Mouse (Mus musculus) liver, adult 2 months (tissue): ENCODE measurements at regions not wholly inside any gene's neighbourhood (a gene's known extent, or its start where the extent isn't known, plus 50 kb on each side); places are given as distances from the start of the nearest gene placed in this dataset.

Experiments
- DNase-seq: peaks from one replicate; pipeline ENCODE4 v3.0.0-alpha.2; 2011; ENCODE audit warnings: low read depth, low spot score; ENCODE audit errors: extremely low read depth
- H3K27ac ChIP-seq: fragments of 200-500 bp; replicated peaks from 2 replicates; pipeline ENCODE4 v1.5.1; 2012; ENCODE audit warnings: low read depth, mild to moderate bottlenecking, control low read depth, inconsistent platforms, low read length; ENCODE audit not compliant: insufficient read depth
- H3K27me3 ChIP-seq: fragments of 200-500 bp; 2 replicates; pipeline ENCODE4 v1.6.1; 2012; ENCODE audit warnings: mild to moderate bottlenecking, moderate library complexity, low read length, inconsistent platforms; ENCODE audit not compliant: control insufficient read depth, insufficient read depth
- H3K36me3 ChIP-seq: fragments of 200-500 bp; 2 replicates; pipeline ENCODE4 v1.6.1; 2012; ENCODE audit warnings: low read length, inconsistent platforms; ENCODE audit not compliant: control insufficient read depth, insufficient read depth
- H3K4me1 ChIP-seq: fragments of 200-500 bp; 2 replicates; pipeline ENCODE4 v1.6.1; 2011; ENCODE audit warnings: low read length; ENCODE audit not compliant: control insufficient read depth, insufficient read depth
- H3K4me3 ChIP-seq: fragments of 200-500 bp; 2 replicates; pipeline ENCODE4 v1.5.1; 2011; ENCODE audit warnings: low read depth, mild to moderate bottlenecking, control low read depth, low read length, moderate library complexity; ENCODE audit not compliant: insufficient read depth
- H3K79me2 ChIP-seq: fragments of 200-500 bp; 2 replicates; pipeline ENCODE4 v1.6.1; 2012; ENCODE audit warnings: inconsistent platforms, mild to moderate bottlenecking, low read length, moderate library complexity; ENCODE audit not compliant: control insufficient read depth, insufficient read depth
- H3K9ac ChIP-seq: fragments of 200-500 bp; 2 replicates; pipeline ENCODE4 v1.6.1; 2012; ENCODE audit warnings: low read depth, mild to moderate bottlenecking, control low read depth, inconsistent platforms, low read length
- CTCF ChIP-seq: fragments of 200-500 bp; IDR thresholded peaks from 2 replicates; pipeline ENCODE4 v1.5.1; 2011; ENCODE audit warnings: low read depth, low read length, control low read depth
- POLR2A ChIP-seq: fragments of 200-500 bp; IDR thresholded peaks from 2 replicates; pipeline ENCODE4 v1.6.1; 2011; ENCODE audit warnings: low read length, control low read depth; ENCODE audit not compliant: insufficient read depth; ENCODE audit errors: extremely low read depth
- WGBS: fragments of 180-500 bp; shearing (Covaris S2); methylation state at CpG from one replicate; pipeline ENCODE4 v1.1.7; 2018; 5-methylcytosine and 5-hydroxymethylcytosine counted together

DNA sequence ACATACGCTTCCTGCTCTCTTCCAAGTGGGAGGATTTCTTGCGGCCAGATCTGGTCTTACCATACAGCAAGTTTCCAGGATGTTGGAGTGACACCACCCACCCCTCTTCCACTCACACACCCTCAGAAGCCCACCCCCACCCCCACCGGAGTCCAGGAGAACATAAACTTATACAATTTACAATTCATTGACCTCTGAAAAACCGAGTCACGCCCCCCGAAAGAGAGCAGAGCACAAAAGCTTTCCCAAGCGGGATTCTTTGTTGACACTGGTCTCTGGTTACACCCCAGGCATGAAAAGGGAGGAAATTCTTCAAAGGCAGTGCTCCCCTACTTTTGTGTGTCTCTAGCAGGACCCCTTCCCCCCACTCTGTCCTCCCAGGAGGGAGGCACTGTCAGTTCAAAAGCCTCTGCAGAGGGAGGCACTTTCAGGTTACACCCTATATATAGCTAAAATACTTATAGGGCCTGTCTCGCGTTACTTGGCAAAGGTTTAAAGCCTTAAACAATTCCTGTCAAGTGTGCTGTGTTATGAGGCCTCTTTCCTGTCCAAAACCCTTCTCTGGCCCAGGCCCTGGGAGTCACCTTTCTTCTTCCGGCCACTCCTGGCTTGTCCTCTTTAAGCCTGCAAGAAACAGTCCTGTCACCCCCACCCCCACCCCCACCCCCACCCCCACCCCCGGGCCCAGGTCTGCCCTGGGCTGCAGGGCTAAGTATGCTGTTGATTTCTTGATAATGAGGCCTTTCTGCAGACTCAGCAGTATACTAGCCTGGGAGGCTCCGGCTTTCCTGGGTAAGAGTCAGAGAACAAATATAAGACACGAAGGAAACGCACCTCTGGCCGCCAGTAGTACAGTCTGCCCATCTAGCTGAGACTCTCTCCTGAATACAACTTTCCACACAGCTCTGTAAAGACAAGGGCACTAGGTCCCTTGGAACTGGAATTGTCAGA lies 63.6 kb upstream of the Klf3 start:
- Histone ChIP-seq H3K36me3 (no peaks in the 10 kb centered on the region), H3K27ac (no peak overlapping the region), H3K79me2 (no peaks in the 10 kb centered on the region), H3K4me3 (no peak overlapping the region), H3K27me3 (no peaks in the 10 kb centered on the region), H3K4me1 (peaks cover 4% of the 10 kb centered on the region), H3K9ac (no peak overlapping the region)
- WGBS = 68% methylated on average over 15 of the region's 15 CpGs
- no peak for DNase-seq
- no peak for TF ChIP-seq CTCF

DNA sequence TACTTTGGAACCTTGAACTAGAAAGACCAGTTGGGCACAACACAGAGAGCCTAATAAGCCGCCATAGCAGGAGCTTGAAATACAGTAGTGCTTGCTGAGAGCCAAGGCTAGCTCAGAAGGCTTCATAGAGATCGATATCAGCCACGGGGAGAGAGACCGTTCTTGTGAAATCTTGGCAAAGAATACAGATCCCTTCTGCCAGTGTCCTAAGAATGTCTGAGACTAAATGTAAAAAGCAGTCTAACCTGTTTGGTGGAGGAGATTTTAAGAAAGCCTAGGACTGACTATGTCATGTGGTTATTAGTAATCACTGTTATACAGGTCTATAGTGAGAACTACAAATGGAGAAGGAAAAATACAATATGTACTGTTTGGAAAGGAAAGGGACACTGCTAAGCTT lies 59.1 kb upstream of the Klf3 start:
- Histone ChIP-seq H3K79me2 (no peaks in the 10 kb centered on the region), H3K4me3 (no peak overlapping the region), H3K9ac (no peak overlapping the region), H3K27me3 (no peaks in the 10 kb centered on the region), H3K27ac (peak overlapping the region; percentile 95), H3K4me1 (peaks cover 11% of the 10 kb centered on the region), H3K36me3 (no peaks in the 10 kb centered on the region)
- peak; percentile 91 for DNase-seq
- TF ChIP-seq POLR2A = no peak
- no peak for TF ChIP-seq CTCF
- 21% methylated on average over 4 of the region's 4 CpGs for WGBS

DNA sequence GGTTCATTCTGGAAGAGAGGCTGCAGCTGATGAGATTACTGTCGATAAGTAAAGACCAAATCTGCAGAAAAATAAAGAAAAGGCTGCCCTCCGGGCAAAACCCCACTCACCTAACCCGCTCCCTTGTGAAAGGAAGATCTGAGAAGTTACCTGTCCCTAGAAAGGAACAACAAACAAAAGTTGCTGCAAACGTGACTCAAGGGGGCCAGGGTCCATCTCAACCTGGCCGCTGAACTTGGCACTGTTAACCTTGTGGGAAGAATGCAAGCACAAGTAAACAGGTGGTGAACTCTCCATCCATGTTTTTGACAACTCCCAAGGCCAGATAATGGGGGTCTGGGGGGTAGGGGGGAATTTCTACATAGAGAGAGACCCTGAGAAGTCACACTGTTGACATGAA lies 58.7 kb upstream of the Klf3 start:
- peaks cover 11% of the 10 kb centered on the region for H3K4me1 ChIP-seq
- H3K27me3 ChIP-seq = no peaks in the 10 kb centered on the region
- 19% methylated on average over 5 of the region's 5 CpGs for WGBS
- H3K27ac ChIP-seq = peak overlapping the region; percentile 95
- no peak for TF ChIP-seq CTCF
- no peak for TF ChIP-seq POLR2A
- DNase-seq = peak; percentile 86
- H3K36me3 ChIP-seq = no peaks in the 10 kb centered on the region
- H3K79me2 ChIP-seq = no peaks in the 10 kb centered on the region
- H3K9ac ChIP-seq = no peak overlapping the region
- no peak overlapping the region for H3K4me3 ChIP-seq

DNA sequence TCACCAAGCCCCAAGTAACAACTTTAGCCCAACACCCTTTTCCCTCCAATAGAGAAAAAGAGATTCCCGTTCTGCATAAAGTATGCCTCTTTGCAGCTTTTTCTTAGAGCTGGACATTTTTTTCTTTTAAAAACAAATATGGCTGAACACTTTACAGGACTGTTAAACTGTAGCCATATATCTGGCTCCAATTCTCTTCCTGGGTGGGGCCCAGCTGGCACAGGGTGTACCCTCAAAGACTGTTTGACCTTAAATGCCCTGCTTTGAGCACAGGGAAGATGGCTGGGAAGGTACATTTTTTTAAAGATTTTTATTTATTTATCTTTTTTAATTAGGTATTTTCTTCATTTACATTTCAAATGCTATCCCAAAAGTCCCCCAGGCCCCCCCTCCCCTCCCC lies 55.7 kb upstream of the Klf3 start:
- WGBS = 95% methylated on average over 1 of the region's 1 CpGs
- no peak overlapping the region for H3K27ac ChIP-seq
- no peak overlapping the region for H3K9ac ChIP-seq
- no peaks in the 10 kb centered on the region for H3K79me2 ChIP-seq
- H3K4me3 ChIP-seq = no peak overlapping the region
- no peaks in the 10 kb centered on the region for H3K27me3 ChIP-seq
- peaks cover 21% of the 10 kb centered on the region for H3K4me1 ChIP-seq
- no peak for TF ChIP-seq POLR2A
- no peak for TF ChIP-seq CTCF
- no peaks in the 10 kb centered on the region for H3K36me3 ChIP-seq
- no peak for DNase-seq

DNA sequence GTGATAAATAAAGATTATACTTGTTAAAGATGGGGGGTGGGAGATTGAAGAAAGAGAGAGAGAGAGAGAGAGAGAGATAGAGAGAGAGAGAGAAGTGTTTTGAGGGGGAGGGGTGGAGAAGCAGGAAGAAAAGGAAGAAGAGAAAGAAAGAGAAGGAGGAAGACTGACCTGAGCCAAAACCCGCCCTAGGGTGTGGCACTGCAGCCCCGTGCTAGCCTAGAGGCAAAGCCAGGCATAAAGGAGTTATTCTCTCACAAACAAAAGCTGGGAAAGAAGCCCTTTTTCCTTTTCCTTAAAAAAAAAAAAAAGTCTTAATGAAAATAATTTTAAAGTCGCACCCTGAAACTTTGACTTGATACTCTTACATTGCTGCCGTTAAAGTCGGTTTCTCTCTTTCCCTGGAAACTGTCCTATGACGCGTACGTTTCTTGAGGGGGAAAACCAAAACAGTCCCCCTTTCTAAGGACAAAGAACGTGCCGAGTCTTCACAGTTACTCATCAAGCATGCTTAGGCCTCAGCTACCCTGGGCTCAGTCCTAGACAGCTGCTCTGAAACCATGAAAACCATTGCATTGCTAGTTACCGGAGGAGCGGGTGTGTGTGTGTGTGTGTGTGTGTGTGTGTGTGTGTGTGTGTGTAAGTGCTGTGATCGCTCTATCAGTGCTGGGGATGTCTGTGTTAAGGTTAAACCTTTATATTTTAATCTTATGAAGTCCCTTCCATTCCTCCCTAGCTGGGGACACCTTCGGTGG lies 53.6 kb upstream of the Klf3 start:
- H3K79me2 ChIP-seq = no peaks in the 10 kb centered on the region
- H3K36me3 ChIP-seq = no peaks in the 10 kb centered on the region
- no peak overlapping the region for H3K4me3 ChIP-seq
- peaks cover 21% of the 10 kb centered on the region for H3K4me1 ChIP-seq
- TF ChIP-seq POLR2A = no peak
- no peak for TF ChIP-seq CTCF
- no peak overlapping the region for H3K9ac ChIP-seq
- no peaks in the 10 kb centered on the region for H3K27me3 ChIP-seq
- WGBS = 91% methylated on average over 14 of the region's 14 CpGs
- H3K27ac ChIP-seq = no peak overlapping the region
- no peak for DNase-seq
